Comparison of ENCODE assay signal across 11 mouse cellular contexts in genomic region chr2:44147971-44148370, GRCm38 (mm10).
DNase-seq lines count a peak whose midpoint lies in the region; ATAC-seq and TF ChIP-seq lines count a peak whose summit lies in the region.
"Had no signal": no experiment of that assay in that cellular context is flagged by ENCODE, and none has a peak within 500 bp of the region (broad histone marks: within the 10 kb centered on the region; RNA-seq: fewer than 3 reads in every experiment).

No protein-coding gene starts in this region.

- no peaks in the 10 kb centered on the region for H3K36me3 ChIP-seq in hindbrain, embryonic 16.5 days (ENCODE audit: control insufficient read depth, insufficient read depth, low read length)
- H3K36me3 ChIP-seq in hindbrain, embryonic 13.5 days: no peaks in the 10 kb centered on the region
- no peaks in the 10 kb centered on the region for H3K36me3 ChIP-seq in midbrain, embryonic 10.5 days
- no peaks in the 10 kb centered on the region for H3K36me3 ChIP-seq in midbrain, embryonic 15.5 days (replicated peaks)
- H3K36me3 ChIP-seq in heart, postnatal 0 days (replicated peaks; ENCODE audit: control insufficient read depth, insufficient read depth, low read length): no peaks in the 10 kb centered on the region
- no peaks in the 10 kb centered on the region for H3K36me3 ChIP-seq in stomach, embryonic 15.5 days
- H3K36me3 ChIP-seq: forebrain, embryonic 12.5 days had no signal

- no peak overlapping the region for H3K4me3 ChIP-seq in hindbrain, embryonic 16.5 days (ENCODE audit: low read length)
- no peak overlapping the region for H3K4me3 ChIP-seq in hindbrain, embryonic 13.5 days
- no peak overlapping the region for H3K4me3 ChIP-seq in midbrain, embryonic 10.5 days
- no peak overlapping the region for H3K4me3 ChIP-seq in midbrain, embryonic 15.5 days
- no peak overlapping the region for H3K4me3 ChIP-seq in heart, postnatal 0 days (ENCODE audit: low read depth, low read length)
- H3K4me3 ChIP-seq in stomach, embryonic 15.5 days (replicated peaks): no peak overlapping the region
- H3K4me3 ChIP-seq: forebrain, embryonic 12.5 days had no signal

- no peak for TF ChIP-seq CTCF in heart, postnatal 0 days (IDR thresholded peaks at IDR 0.05; ENCODE audit: low read depth)

- TF ChIP-seq EP300 in heart, postnatal 0 days (IDR thresholded peaks at IDR 0.05; ENCODE audit: low read depth): no peak

- intact Hi-C loops in left cerebral cortex, postnatal 25 days (cut with DNase I): no loop called here

- no peaks in the 10 kb centered on the region for H3K4me1 ChIP-seq in hindbrain, embryonic 16.5 days (ENCODE audit: control insufficient read depth, insufficient read depth, low read depth, low read length)
- H3K4me1 ChIP-seq in hindbrain, embryonic 13.5 days (replicated peaks): no peaks in the 10 kb centered on the region
- peaks cover 8% of the 10 kb centered on the region for H3K4me1 ChIP-seq in midbrain, embryonic 10.5 days
- H3K4me1 ChIP-seq in midbrain, embryonic 15.5 days: no peaks in the 10 kb centered on the region
- H3K4me1 ChIP-seq in heart, postnatal 0 days (ENCODE audit: control insufficient read depth, insufficient read depth): no peaks in the 10 kb centered on the region
- no peaks in the 10 kb centered on the region for H3K4me1 ChIP-seq in stomach, embryonic 15.5 days
- H3K4me1 ChIP-seq: forebrain, embryonic 12.5 days had no signal

- no peaks in the 10 kb centered on the region for H3K27me3 ChIP-seq in hindbrain, embryonic 16.5 days (replicated peaks; ENCODE audit: control insufficient read depth, insufficient read depth, low read length)
- H3K27me3 ChIP-seq in hindbrain, embryonic 13.5 days: no peaks in the 10 kb centered on the region
- H3K27me3 ChIP-seq in midbrain, embryonic 10.5 days (ENCODE audit: low read depth, poor library complexity, severe bottlenecking): no peaks in the 10 kb centered on the region
- H3K27me3 ChIP-seq in midbrain, embryonic 15.5 days (replicated peaks): no peaks in the 10 kb centered on the region
- H3K27me3 ChIP-seq in heart, postnatal 0 days (ENCODE audit: control insufficient read depth, insufficient read depth, low read length): no peaks in the 10 kb centered on the region
- H3K27me3 ChIP-seq in stomach, embryonic 15.5 days (replicated peaks): no peaks in the 10 kb centered on the region
- H3K27me3 ChIP-seq: forebrain, embryonic 12.5 days had no signal

- no peaks in the 10 kb centered on the region for H3K9me3 ChIP-seq in hindbrain, embryonic 16.5 days (ENCODE audit: control insufficient read depth, low read length)
- H3K9me3 ChIP-seq in hindbrain, embryonic 13.5 days: no peaks in the 10 kb centered on the region
- no peaks in the 10 kb centered on the region for H3K9me3 ChIP-seq in midbrain, embryonic 10.5 days (replicated peaks)
- no peaks in the 10 kb centered on the region for H3K9me3 ChIP-seq in midbrain, embryonic 15.5 days
- no peaks in the 10 kb centered on the region for H3K9me3 ChIP-seq in heart, postnatal 0 days (replicated peaks; ENCODE audit: control insufficient read depth, low read length)
- H3K9me3 ChIP-seq in stomach, embryonic 15.5 days: no peaks in the 10 kb centered on the region
- H3K9me3 ChIP-seq: forebrain, embryonic 12.5 days had no signal

- WGBS in hindbrain, embryonic 16.5 days: 50% methylated on average over 7 of the region's 7 CpGs
- WGBS in hindbrain, embryonic 13.5 days: 48% methylated on average over 7 of the region's 7 CpGs
- 50% methylated on average over 7 of the region's 7 CpGs for WGBS in midbrain, embryonic 10.5 days
- 53% methylated on average over 7 of the region's 7 CpGs for WGBS in midbrain, embryonic 15.5 days
- 55% methylated on average over 7 of the region's 7 CpGs for WGBS in heart, postnatal 0 days
- 57% methylated on average over 7 of the region's 7 CpGs for WGBS in stomach, embryonic 15.5 days

- H3K4me2 ChIP-seq in hindbrain, embryonic 16.5 days (ENCODE audit: low read length): peak overlapping the region; percentile 5
- H3K4me2 ChIP-seq in hindbrain, embryonic 13.5 days: no peak overlapping the region
- no peak overlapping the region for H3K4me2 ChIP-seq in midbrain, embryonic 15.5 days
- 0 out of 2 replicates have a peak overlapping the region, but pooled peaks have one; percentile 10 for H3K4me2 ChIP-seq in heart, postnatal 0 days (ENCODE audit: low read depth, low read length)
- no peak overlapping the region for H3K4me2 ChIP-seq in stomach, embryonic 15.5 days
- H3K4me2 ChIP-seq: forebrain, embryonic 12.5 days had no signal

- no peak overlapping the region for H3K27ac ChIP-seq in hindbrain, embryonic 16.5 days (ENCODE audit: low read depth, low read length)
- no peak overlapping the region for H3K27ac ChIP-seq in hindbrain, embryonic 13.5 days
- H3K27ac ChIP-seq in midbrain, embryonic 10.5 days (replicated peaks): 0 out of 2 replicates have a peak overlapping the region, but pooled peaks have one; percentile 39
- no peak overlapping the region for H3K27ac ChIP-seq in midbrain, embryonic 15.5 days
- peak overlapping the region; percentile 10; the same call in 1 of the 2 replicates for H3K27ac ChIP-seq in heart, postnatal 0 days (ENCODE audit: low read depth)
- H3K27ac ChIP-seq in stomach, embryonic 15.5 days: peak overlapping the region; percentile 85
- H3K27ac ChIP-seq: forebrain, embryonic 12.5 days had no signal

- H3K9ac ChIP-seq in hindbrain, embryonic 16.5 days (ENCODE audit: low read depth, low read length): no peak overlapping the region
- H3K9ac ChIP-seq in hindbrain, embryonic 13.5 days: no peak overlapping the region
- H3K9ac ChIP-seq in midbrain, embryonic 15.5 days: no peak overlapping the region
- no peak overlapping the region for H3K9ac ChIP-seq in heart, postnatal 0 days (replicated peaks; ENCODE audit: low read depth, low read length)
- H3K9ac ChIP-seq in stomach, embryonic 15.5 days: no peak overlapping the region
- H3K9ac ChIP-seq: forebrain, embryonic 12.5 days had no signal

- ATAC-seq in hindbrain, embryonic 16.5 days: no peak
- no peak for ATAC-seq in hindbrain, embryonic 13.5 days (ENCODE audit: low FRiP score)
- ATAC-seq in midbrain, embryonic 15.5 days (replicated peaks): no peak
- ATAC-seq in heart, postnatal 0 days (ENCODE audit: insufficient read depth, low read depth): no peak
- ATAC-seq in stomach, embryonic 15.5 days (ENCODE audit: insufficient read depth, low FRiP score, low read depth): no peak

- no peak for DNase-seq in midbrain, embryonic 10.5 days (ENCODE audit: low spot score)
- DNase-seq in heart, postnatal 0 days (ENCODE audit: low spot score): no peak
- no peak for DNase-seq in right cerebral cortex, postnatal 10 days (ENCODE audit: low spot score in 2 of 2)
- no peak for DNase-seq in left cerebral cortex, postnatal 25 days (ENCODE audit: low spot score in 2 of 2)
- DNase-seq: adrenal gland, postnatal 10 days; cerebellum, postnatal 36 days had no signal

Comparison
In these comparisons a context has a peak if more than half of its experiments do, and no peak if none do; other contexts are left out.
1. H3K27ac ChIP-seq: peak in midbrain, embryonic 10.5 days (single experiment), heart, postnatal 0 days (single experiment) and stomach, embryonic 15.5 days (single experiment); none in hindbrain, embryonic 16.5 days (single experiment), hindbrain, embryonic 13.5 days (single experiment) and midbrain, embryonic 15.5 days (single experiment).
2. H3K4me2 ChIP-seq: peak in hindbrain, embryonic 16.5 days (single experiment) and heart, postnatal 0 days (single experiment); none in hindbrain, embryonic 13.5 days (single experiment), midbrain, embryonic 15.5 days (single experiment) and stomach, embryonic 15.5 days (single experiment).